Mouse (Mus musculus): ENCODE data around the gene Cnot10. TPM values are rescaled to one million over a fixed set of nuclear protein-coding genes. Genes with fewer than 3 reads are reported as not detected.
A peak's percentile ranks its signal among the peaks of the same experiment; 100 is the strongest.

Cnot10 gene
- total RNA-seq, 4 experiments from 2014 or later, result 13.6 to 18.4 (median 15.9) TPM

GRCm38 (mm10) chr9:114584183-114585016, 55.6 kb downstream of the Cnot10 start:
- no peak for DNase-seq (ENCODE audit: low spot score in 2 of 2)

GRCm38 (mm10) chr9:114583812-114584182, 56.2 kb downstream of the Cnot10 start:
- peak; percentile 34 to 42 for DNase-seq (ENCODE audit: low spot score in 2 of 2)

GRCm38 (mm10) chr9:114578646-114579045, 61.3 kb downstream of the Cnot10 start:
- DNase-seq (ENCODE audit: low spot score in 2 of 2), result no peak

GRCm38 (mm10) chr9:114576001-114576400, 64.0 kb downstream of the Cnot10 start:
- no peak for DNase-seq (ENCODE audit: low spot score in 2 of 2)

GRCm38 (mm10) chr9:114573528-114573927, 66.5 kb downstream of the Cnot10 start:
- no peak for DNase-seq (ENCODE audit: low spot score in 2 of 2)

GRCm38 (mm10) chr9:114568682-114569474, 71.1 kb downstream of the Cnot10 start:
- no peak for DNase-seq (ENCODE audit: low spot score in 2 of 2)

GRCm38 (mm10) chr9:114564667-114565066, 75.3 kb downstream of the Cnot10 start:
- DNase-seq (ENCODE audit: low spot score in 2 of 2), result no peak

- DNase-seq (ENCODE audit: low spot score in 2 of 2), result no peak
Measured at GRCm38 (mm10) chr9:114563761-114564606, 76.0 kb downstream of the Cnot10 start, which contains the start of gene Trim71. Trim71 (minus strand) TSS chr9:114564369.

GRCm38 (mm10) chr9:114562919-114563751, 76.8 kb downstream of the Cnot10 start:
- no peak for DNase-seq (ENCODE audit: low spot score in 2 of 2)

- DNase-seq (ENCODE audit: low spot score in 2 of 2), result no peak
Measured at GRCm38 (mm10) chr9:114562031-114562918, 77.7 kb downstream of the Cnot10 start.

GRCm38 (mm10) chr9:114561671-114561971, 78.4 kb downstream of the Cnot10 start:
- no peak for DNase-seq (ENCODE audit: low spot score in 2 of 2)

- no peak for DNase-seq (ENCODE audit: low spot score in 2 of 2)
Measured at GRCm38 (mm10) chr9:114560771-114561670, 79.0 kb downstream of the Cnot10 start.

- DNase-seq (ENCODE audit: low spot score in 2 of 2), result no peak
Measured at GRCm38 (mm10) chr9:114560141-114560540, 79.8 kb downstream of the Cnot10 start.

GRCm38 (mm10) chr9:114557086-114557485, 82.9 kb downstream of the Cnot10 start:
- no peak for DNase-seq (ENCODE audit: low spot score in 2 of 2)

GRCm38 (mm10) chr9:114556276-114556855, 83.6 kb downstream of the Cnot10 start:
- no peak for DNase-seq (ENCODE audit: low spot score in 2 of 2)

- no peak for DNase-seq (ENCODE audit: low spot score in 2 of 2)
Measured at GRCm38 (mm10) chr9:114554355-114554979, 85.5 kb downstream of the Cnot10 start.

- no peak for DNase-seq (ENCODE audit: low spot score in 2 of 2)
Measured at GRCm38 (mm10) chr9:114553828-114554227, 86.2 kb downstream of the Cnot10 start.

GRCm38 (mm10) chr9:114550033-114550432, 90.0 kb downstream of the Cnot10 start:
- DNase-seq (ENCODE audit: low spot score in 2 of 2), result no peak
